Mouse (Mus musculus) kidney, postnatal 25 days (tissue): ENCODE measurements around the gene Scn1a.

ENCODE experiments used
- DNase-seq, 2 experiments: peaks; one replicate each; pipeline ENCODE4 v3.0.0; 2021; ENCODE audit warnings: mixed read lengths in 2 of 2

Gene Scn1a

GRCm38 (mm10) chr2:66240334-66240733, 200.3 kb downstream of the Scn1a start:
- no peak for DNase-seq

GRCm38 (mm10) chr2:66238886-66239285, 201.8 kb downstream of the Scn1a start:
- no peak for DNase-seq

GRCm38 (mm10) chr2:66220954-66221353, 219.7 kb downstream of the Scn1a start:
- no peak for DNase-seq
